Mouse (Mus musculus) hindbrain, postnatal 0 days (tissue): Measurements from ENCODE around the gene Klhl25. TPM values are rescaled to one million over a fixed set of nuclear protein-coding genes. Genes with fewer than 3 reads are reported as not detected.
"Not testable (repeated sequence)": the region's sequence is repeated elsewhere in the genome, so short reads cannot be mapped to it uniquely, and the experiment has no call there.

Experiments used
- ATAC-seq: fragments of 200-750 bp; cut with Nextera tagmentation; 2 replicates; pipeline ENCODE4 v1.8.0; 2017; ENCODE audit warnings: mild to moderate bottlenecking, moderate TSS enrichment, moderate library complexity
- DNase-seq: peaks from one replicate; pipeline ENCODE4 v3.0.0-alpha.2; 2015; ENCODE audit warnings: low spot score
- H3K27ac ChIP-seq: fragments of 300-500 bp; sonication (generic); 2 replicates; pipeline ENCODE4 v1.5.1; 2014; ENCODE audit warnings: mild to moderate bottlenecking
- H3K27me3 ChIP-seq: fragments of 300-500 bp; sonication (generic); 2 replicates; pipeline ENCODE4 v1.6.1; 2014; ENCODE audit warnings: low read length, mixed read lengths; ENCODE audit not compliant: insufficient read depth
- H3K36me3 ChIP-seq: fragments of 300-500 bp; sonication (generic); 2 replicates; pipeline ENCODE4 v1.6.1; 2014; ENCODE audit warnings: low read length, mixed read lengths; ENCODE audit not compliant: insufficient read depth
- H3K4me1 ChIP-seq: fragments of 300-500 bp; sonication (generic); 2 replicates; pipeline ENCODE4 v1.6.1; 2014; ENCODE audit warnings: antibody characterized with exemption, low read length, mixed read lengths; ENCODE audit not compliant: insufficient read depth
- H3K4me2 ChIP-seq: fragments of 300-500 bp; sonication (generic); 2 replicates; pipeline ENCODE4 v1.6.1; 2014; ENCODE audit warnings: low read depth, mild to moderate bottlenecking, low read length, moderate library complexity, mixed read lengths
- H3K4me3 ChIP-seq: fragments of 300-500 bp; sonication (generic); 2 replicates; pipeline ENCODE4 v1.5.1; 2014; ENCODE audit warnings: low read length
- H3K9ac ChIP-seq: fragments of 300-500 bp; sonication (generic); replicated peaks from 2 replicates; pipeline ENCODE4 v1.6.1; 2014; ENCODE audit warnings: mild to moderate bottlenecking, low read length, moderate library complexity, mixed read lengths
- H3K9me3 ChIP-seq: fragments of 300-500 bp; sonication (generic); 2 replicates; pipeline ENCODE4 v1.6.1; 2016; ENCODE audit warnings: low read length, mixed read lengths
- CTCF ChIP-seq: IDR thresholded peaks from 2 replicates; pipeline ENCODE4 v1.5.1; 2016; ENCODE audit warnings: antibody characterized with exemption, control low read depth, low read depth
- WGBS: fragments of 180-500 bp; shearing (Covaris S2); extraction: QIAGEN DNeasy Blood & Tissue Kit; methylation state at CpG from one replicate; pipeline ENCODE4 v1.1.7; 2014; 5-methylcytosine and 5-hydroxymethylcytosine counted together
- polyA plus RNA-seq: library from polyadenylated mRNA; unstranded; fragments of >200 nt; fragmentation: Nextera tagmentation; extraction: Ambion mirVana; gene quantifications from 2 replicates; pipeline ENCODE4 v1.2.1, GENCODE M21; 2015
- total RNA-seq: library from RNA; depleted of rRNA; stranded (reverse); fragments of >200 nt; gene quantifications from 2 replicates; pipeline ENCODE4 v1.2.3, GENCODE M21; 2014

Gene Klhl25
- total and polyA plus RNA-seq, 2 experiments from 2014 or later, result 14.4 to 47.8 TPM

GRCm38 (mm10) chr7:75827357-75827756 lies 20.8 kb upstream of the Klhl25 start:
- Histone ChIP-seq H3K4me3 (no peak overlapping the region), H3K4me1 (no peaks in the 10 kb centered on the region), H3K9ac (no peak overlapping the region), H3K27ac (no peak overlapping the region), H3K9me3 (no peaks in the 10 kb centered on the region), H3K4me2 (no peak overlapping the region), H3K27me3 (no peaks in the 10 kb centered on the region), H3K36me3 (no peaks in the 10 kb centered on the region)
- no peak for ATAC-seq
- no peak for DNase-seq
- TF ChIP-seq CTCF, result no peak
- WGBS, result 90% methylated on average over 1 of the region's 1 CpGs

DNA sequence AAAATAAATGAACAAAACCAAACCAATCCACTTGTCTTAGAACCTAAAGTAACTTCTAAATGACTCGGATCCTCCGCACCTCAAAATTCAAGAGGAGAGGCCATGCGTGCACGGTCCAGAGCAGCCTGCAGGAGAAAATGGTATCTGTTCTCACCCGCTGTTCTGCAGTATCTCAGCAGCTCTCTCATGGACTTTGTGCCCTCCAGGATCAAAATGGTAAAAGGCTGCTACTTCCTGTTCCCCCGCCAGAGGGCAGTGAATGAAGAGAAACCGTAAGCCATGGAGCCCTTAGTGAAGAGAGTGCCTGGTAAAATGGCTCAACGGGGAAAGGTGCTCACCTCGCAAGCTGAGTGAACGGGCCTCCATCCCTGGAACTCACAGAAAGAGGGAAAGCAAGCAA lies 20.3 kb upstream of the Klhl25 start:
- no peaks in the 10 kb centered on the region for H3K27me3 ChIP-seq
- no peak overlapping the region for H3K4me2 ChIP-seq
- no peaks in the 10 kb centered on the region for H3K9me3 ChIP-seq
- H3K36me3 ChIP-seq, result no peaks in the 10 kb centered on the region
- H3K27ac ChIP-seq, result no peak overlapping the region
- WGBS, result 28% methylated on average over 10 of the region's 10 CpGs
- TF ChIP-seq CTCF, result peak; percentile 81
- H3K9ac ChIP-seq, result no peak overlapping the region
- DNase-seq, result peak; percentile 77
- no peak overlapping the region for H3K4me3 ChIP-seq
- no peaks in the 10 kb centered on the region for H3K4me1 ChIP-seq
- ATAC-seq, result peak; percentile 63

- ATAC-seq, result no peak
- no peak overlapping the region for H3K4me2 ChIP-seq
Measured at GRCm38 (mm10) chr7:75828536-75828935, 19.6 kb upstream of the Klhl25 start.

DNA sequence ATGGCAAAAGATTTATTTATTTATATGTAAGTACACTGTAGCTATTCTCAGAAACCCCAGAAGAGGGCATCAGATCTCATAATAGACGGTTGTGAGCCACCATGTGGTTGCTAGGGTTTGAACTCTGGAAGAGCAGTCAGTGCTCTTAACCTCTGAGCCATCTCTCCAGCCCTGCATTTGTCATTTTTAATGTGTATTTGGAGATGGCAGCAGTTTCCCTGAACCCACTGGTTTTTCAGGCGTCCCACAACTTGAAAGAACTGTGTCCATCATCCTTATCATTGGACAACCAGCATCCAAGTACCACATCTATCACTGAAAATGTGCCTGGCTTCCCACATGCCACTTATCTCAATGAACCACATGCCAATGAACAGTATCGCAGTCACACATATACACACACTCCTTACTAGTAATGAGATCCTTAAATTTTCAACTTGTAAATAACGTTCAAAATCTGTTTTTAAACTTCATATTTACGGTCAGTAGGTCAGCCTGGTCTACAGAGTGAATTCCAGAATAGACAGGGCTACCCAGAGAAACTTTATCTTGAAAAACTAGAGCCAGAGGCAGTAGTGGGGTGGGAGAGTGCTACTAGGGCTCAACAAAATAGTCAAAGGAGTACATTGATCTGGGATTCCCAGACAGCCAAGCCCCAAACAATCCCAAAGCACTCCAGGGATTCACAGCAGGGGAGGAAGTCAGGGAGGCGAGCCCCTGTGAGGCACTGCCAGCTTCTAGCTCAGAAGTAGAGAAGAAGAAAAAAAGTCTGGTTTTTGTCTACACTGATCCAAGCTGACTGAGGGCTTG lies 17.7 kb upstream of the Klhl25 start:
- Histone ChIP-seq H3K9me3 (no peaks in the 10 kb centered on the region), H3K4me3 (no peak overlapping the region), H3K27ac (no peak overlapping the region), H3K27me3 (no peaks in the 10 kb centered on the region), H3K4me1 (no peaks in the 10 kb centered on the region), H3K4me2 (no peak overlapping the region), H3K9ac (no peak overlapping the region), H3K36me3 (no peaks in the 10 kb centered on the region)
- TF ChIP-seq CTCF, result peak; percentile 31
- WGBS, result 80% methylated on average over 6 of the region's 6 CpGs
- DNase-seq, result peak; percentile 22
- ATAC-seq, result no peak

More at GRCm38 (mm10) chr7:75828536-75828935, 19.6 kb upstream of the Klhl25 start:
- TF ChIP-seq CTCF, result no peak
- WGBS, result 90% methylated on average over 5 of the region's 5 CpGs
- Histone ChIP-seq H3K27ac (no peak overlapping the region), H3K9ac (no peak overlapping the region), H3K36me3 (no peaks in the 10 kb centered on the region), H3K27me3 (no peaks in the 10 kb centered on the region), H3K4me1 (no peaks in the 10 kb centered on the region), H3K4me3 (no peak overlapping the region), H3K9me3 (no peaks in the 10 kb centered on the region)
- no peak for DNase-seq

DNA sequence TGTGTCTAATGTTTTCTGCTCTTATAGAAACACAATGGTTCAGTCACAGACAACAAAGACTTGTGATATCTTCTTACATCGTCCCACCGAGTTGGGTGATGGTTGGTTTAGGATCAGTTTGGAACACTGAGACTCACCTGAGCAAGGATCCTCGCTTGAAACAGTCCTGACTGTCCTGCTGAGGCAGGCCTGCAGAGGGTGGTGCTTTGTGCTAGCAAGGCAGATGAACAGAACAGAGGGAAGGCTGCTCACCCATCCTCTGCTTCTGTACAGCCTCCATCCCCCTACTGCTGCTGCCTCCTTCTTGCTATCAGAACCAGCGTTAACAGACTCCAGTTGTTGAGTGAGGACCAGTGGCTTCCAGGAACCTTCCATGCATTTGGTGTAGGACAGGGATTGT lies 14.2 kb upstream of the Klhl25 start:
- not testable (repeated sequence) for H3K36me3 ChIP-seq, H3K9me3 ChIP-seq, H3K4me3 ChIP-seq, ATAC-seq, H3K27ac ChIP-seq, H3K9ac ChIP-seq, H3K27me3 ChIP-seq, DNase-seq, H3K4me1 ChIP-seq, H3K4me2 ChIP-seq
- WGBS, result 67% methylated on average over 3 of the region's 4 CpGs

GRCm38 (mm10) chr7:75834932-75835631 lies 13.0 kb upstream of the Klhl25 start:
- not testable (repeated sequence) for H3K4me1 ChIP-seq, H3K4me3 ChIP-seq, H3K27ac ChIP-seq, ATAC-seq, H3K9ac ChIP-seq, H3K27me3 ChIP-seq, H3K9me3 ChIP-seq, DNase-seq, H3K36me3 ChIP-seq, H3K4me2 ChIP-seq
- WGBS, result 75% methylated on average over 3 of the region's 6 CpGs

GRCm38 (mm10) chr7:75840071-75840470 lies 8.0 kb upstream of the Klhl25 start:
- Histone ChIP-seq H3K36me3 (no peaks in the 10 kb centered on the region), H3K4me1 (no peaks in the 10 kb centered on the region), H3K4me3 (no peak overlapping the region), H3K9ac (no peak overlapping the region), H3K27me3 (no peaks in the 10 kb centered on the region), H3K4me2 (no peak overlapping the region), H3K9me3 (no peaks in the 10 kb centered on the region), H3K27ac (no peak overlapping the region)
- 86% methylated on average over 4 of the region's 4 CpGs for WGBS
- ATAC-seq, result no peak
- no peak for TF ChIP-seq CTCF
- no peak for DNase-seq
